Mouse (Mus musculus): ENCODE measurements around the gene Fpr1.

- no peak for TF ChIP-seq CTCF (IDR thresholded peaks at IDR 0.05; ENCODE audit: extremely low read depth, insufficient read depth, low read length)
- TF ChIP-seq POLR2A (IDR thresholded peaks at IDR 0.05; ENCODE audit: extremely low read depth, insufficient read depth, low read length): no peak
Measured at GRCm38 (mm10) chr17:17889732-17890425, 6.1 kb upstream of the Fpr1 start.
